Mouse (Mus musculus): Measurements from ENCODE around the gene Ddx56.

DNA sequence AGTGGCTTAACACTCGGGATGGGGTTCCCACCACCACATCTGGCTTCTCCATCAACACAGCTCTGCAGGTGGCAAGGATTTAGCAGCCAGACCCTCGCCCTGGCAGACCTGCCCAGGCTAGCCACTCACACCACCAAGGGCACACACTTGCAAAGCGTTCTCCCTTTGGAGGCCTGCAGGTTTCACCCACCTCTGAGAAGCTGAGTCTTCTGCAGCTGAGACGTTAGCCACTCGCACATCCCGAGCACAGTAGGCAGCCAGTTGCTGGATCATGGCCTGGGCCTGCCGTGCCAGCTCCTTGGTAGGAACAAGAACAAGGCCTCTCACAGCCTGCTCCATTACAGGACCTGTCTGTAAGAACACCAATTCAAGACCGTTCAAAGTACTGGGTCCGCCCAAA lies 951 bp downstream of the Ddx56 start:
- TF ChIP-seq CTCF (IDR thresholded peaks at IDR 0.05; ENCODE audit: insufficient read depth, low read depth, low read length) (no peak), POLR2A (IDR thresholded peaks at IDR 0.05; ENCODE audit: insufficient read depth, low read depth, low read length) (no peak)
